Mouse (Mus musculus) embryonic facial prominence, embryonic 14.5 days (tissue): ENCODE measurements around the gene Fbxl7. TPM values are rescaled to one million over a fixed set of nuclear protein-coding genes. Genes with fewer than 3 reads are reported as not detected.

Experiments used
- ATAC-seq: fragments of 200-750 bp; cut with Nextera tagmentation; 2 replicates; pipeline ENCODE4 v1.8.0; 2017; ENCODE audit warnings: low read depth, moderate number of reproducible peaks, moderate TSS enrichment
- DNase-seq: peaks from one replicate; pipeline ENCODE4 v3.0.0-alpha.2; 2015; ENCODE audit warnings: low spot score
- H3K27ac ChIP-seq: fragments of 300-500 bp; sonication (generic); replicated peaks from 2 replicates; pipeline ENCODE4 v1.5.1; 2014; ENCODE audit warnings: low read depth, mild to moderate bottlenecking, low read length, moderate library complexity
- H3K27me3 ChIP-seq: fragments of 300-500 bp; sonication (generic); replicated peaks from 2 replicates; pipeline ENCODE4 v1.6.1; 2014; ENCODE audit warnings: low read length; ENCODE audit not compliant: control insufficient read depth, insufficient read depth
- H3K36me3 ChIP-seq: fragments of 300-500 bp; sonication (generic); 2 replicates; pipeline ENCODE4 v1.6.1; 2014; ENCODE audit warnings: low read length, mixed read lengths; ENCODE audit not compliant: control insufficient read depth, insufficient read depth
- H3K4me1 ChIP-seq: fragments of 300-500 bp; sonication (generic); 2 replicates; pipeline ENCODE4 v1.6.1; 2014; ENCODE audit warnings: antibody characterized with exemption, low read length; ENCODE audit not compliant: control insufficient read depth, insufficient read depth
- H3K4me2 ChIP-seq: fragments of 300-500 bp; sonication (generic); 2 replicates; pipeline ENCODE4 v1.6.1; 2014; ENCODE audit warnings: low read depth, mild to moderate bottlenecking, low read length, moderate library complexity, mixed read lengths
- H3K4me3 ChIP-seq: fragments of 300-500 bp; sonication (generic); 2 replicates; pipeline ENCODE4 v1.5.1; 2014; ENCODE audit warnings: low read depth, mild to moderate bottlenecking, low read length
- H3K9ac ChIP-seq: fragments of 300-500 bp; sonication (generic); 2 replicates; pipeline ENCODE4 v1.6.1; 2014; ENCODE audit warnings: low read depth, mild to moderate bottlenecking, low read length, moderate library complexity, mixed read lengths
- H3K9me3 ChIP-seq: fragments of 300-500 bp; sonication (generic); 2 replicates; pipeline ENCODE4 v1.6.1; 2016; ENCODE audit warnings: low read length; ENCODE audit not compliant: control insufficient read depth
- WGBS: fragments of 180-500 bp; shearing (Covaris S2); extraction: QIAGEN DNeasy Blood & Tissue Kit; methylation state at CpG from one replicate; pipeline ENCODE4 v1.1.7; 2014; 5-methylcytosine and 5-hydroxymethylcytosine counted together
- polyA plus RNA-seq: library from polyadenylated mRNA; unstranded; fragments of >200 nt; fragmentation: Nextera tagmentation; extraction: Ambion mirVana; gene quantifications from 2 replicates; pipeline ENCODE4 v1.2.1, GENCODE M21; 2014

The Fbxl7 gene
- polyA plus RNA-seq, 1 experiment from 2014 or later, result 24.5 TPM

GRCm38 (mm10) chr15:26849626-26850025 is 45.8 kb downstream of the Fbxl7 start:
- ATAC-seq, result no peak
- DNase-seq, result no peak
- 45% methylated on average over 1 of the region's 1 CpGs for WGBS
- Histone ChIP-seq H3K27ac (no peak overlapping the region), H3K4me1 (0 out of 2 replicates have a peak, but pooled peaks cover 10% of the 10 kb centered on the region), H3K4me2 (no peak overlapping the region), H3K9me3 (no peaks in the 10 kb centered on the region), H3K4me3 (no peak overlapping the region), H3K9ac (no peak overlapping the region), H3K27me3 (no peaks in the 10 kb centered on the region), H3K36me3 (no peaks in the 10 kb centered on the region)

DNA sequence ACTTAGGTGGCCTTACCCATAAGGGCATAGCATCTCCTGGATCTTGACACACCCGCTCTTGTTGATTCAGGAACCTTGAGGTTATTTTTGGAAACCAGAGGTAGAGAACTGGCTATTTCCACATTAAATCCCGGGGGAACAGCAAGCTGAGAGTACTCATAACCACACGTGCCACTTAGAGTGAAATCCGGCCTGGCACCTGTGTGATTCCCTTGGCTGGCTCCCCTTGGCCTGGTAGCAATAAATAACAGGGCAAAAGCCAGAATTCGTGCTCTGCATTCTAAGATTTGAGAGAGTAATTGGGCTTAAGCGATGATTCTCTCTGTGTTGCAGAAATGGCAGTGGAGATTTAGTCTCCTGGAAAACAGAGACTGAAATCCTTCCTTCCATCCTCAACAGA is 53.2 kb downstream of the Fbxl7 start:
- Histone ChIP-seq H3K27ac (no peak overlapping the region), H3K4me2 (no peak overlapping the region), H3K9ac (no peak overlapping the region), H3K4me3 (no peak overlapping the region), H3K9me3 (no peaks in the 10 kb centered on the region), H3K4me1 (0 out of 2 replicates have a peak, but pooled peaks cover 7% of the 10 kb centered on the region), H3K27me3 (no peaks in the 10 kb centered on the region), H3K36me3 (no peaks in the 10 kb centered on the region)
- ATAC-seq (no peak), DNase-seq (peak; percentile 38)
- 67% methylated on average over 6 of the region's 6 CpGs for WGBS

DNA sequence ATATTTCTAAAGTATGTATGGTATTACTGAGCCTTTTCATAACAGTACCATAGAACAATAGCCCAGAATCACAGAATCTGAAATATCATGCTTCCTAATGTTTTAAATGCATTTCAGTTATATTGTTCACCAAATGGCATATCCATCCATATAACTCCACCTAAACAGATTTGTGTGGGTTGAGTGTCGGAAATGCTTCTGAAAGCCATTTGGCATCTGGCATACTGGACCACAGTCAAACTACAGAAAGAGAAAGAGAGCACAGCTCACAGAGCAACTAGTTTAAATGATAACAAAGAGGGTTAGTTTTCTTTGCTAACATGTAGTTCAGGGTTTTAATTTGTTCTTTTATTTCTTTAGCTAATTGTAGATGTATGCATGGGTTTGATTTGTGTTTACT is 57.0 kb downstream of the Fbxl7 start:
- no peaks in the 10 kb centered on the region for H3K4me1 ChIP-seq
- 83% methylated on average over 1 of the region's 1 CpGs for WGBS

DNA sequence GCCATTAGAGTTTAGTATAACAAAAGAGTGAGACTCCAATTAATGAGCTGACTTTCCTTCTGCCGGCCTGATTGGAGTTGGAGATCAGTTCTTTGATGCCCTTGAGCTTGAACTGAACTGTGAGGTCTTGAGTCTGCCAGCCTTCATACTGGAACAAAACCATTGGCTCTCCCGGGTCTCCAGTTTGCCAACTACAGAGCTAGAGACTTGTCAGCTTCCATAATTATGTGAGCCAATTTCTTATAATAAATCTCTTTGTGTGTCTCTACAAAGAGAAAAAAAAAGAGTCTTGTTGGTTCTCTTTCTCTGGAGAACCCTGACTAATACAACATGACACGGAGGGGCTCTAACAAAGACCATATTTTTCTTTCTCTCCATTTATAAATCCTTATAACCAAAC is 58.2 kb downstream of the Fbxl7 start:
- H3K9me3 ChIP-seq, result no peaks in the 10 kb centered on the region
- ATAC-seq (no peak), DNase-seq (no peak)
- no peak overlapping the region for H3K4me3 ChIP-seq
- no peak overlapping the region for H3K4me2 ChIP-seq
- no peaks in the 10 kb centered on the region for H3K4me1 ChIP-seq
- H3K9ac ChIP-seq, result no peak overlapping the region
- no peaks in the 10 kb centered on the region for H3K27me3 ChIP-seq
- H3K27ac ChIP-seq, result no peak overlapping the region
- WGBS, result 57% methylated on average over 3 of the region's 3 CpGs
- H3K36me3 ChIP-seq, result no peaks in the 10 kb centered on the region

More for the DNA sequence above, 57.0 kb downstream of the Fbxl7 start:
- Histone ChIP-seq H3K4me3 (no peak overlapping the region), H3K27ac (no peak overlapping the region), H3K9me3 (no peaks in the 10 kb centered on the region), H3K36me3 (no peaks in the 10 kb centered on the region), H3K4me2 (no peak overlapping the region), H3K27me3 (no peaks in the 10 kb centered on the region), H3K9ac (no peak overlapping the region)
- ATAC-seq (no peak), DNase-seq (no peak)

DNA sequence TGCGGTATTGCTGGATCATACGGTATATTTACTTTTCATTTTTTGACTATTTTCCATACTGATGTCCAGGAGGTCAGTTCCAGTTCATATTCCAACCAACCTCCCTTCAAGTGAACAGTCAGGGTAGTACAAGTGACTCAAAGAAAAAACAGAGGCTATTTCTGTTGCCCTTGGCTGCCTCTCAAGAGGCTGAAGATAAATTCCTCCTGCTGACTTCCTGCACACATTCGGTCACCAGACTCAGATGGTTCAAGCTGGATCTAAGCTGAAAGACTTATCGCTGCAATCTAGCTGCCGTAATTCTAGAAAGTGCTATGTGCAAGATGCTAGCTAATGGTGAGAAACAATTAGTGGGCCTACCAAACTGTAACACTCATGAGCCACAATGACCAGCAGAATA is 61.0 kb downstream of the Fbxl7 start:
- Histone ChIP-seq H3K27ac (no peak overlapping the region), H3K9me3 (no peaks in the 10 kb centered on the region), H3K4me3 (no peak overlapping the region), H3K4me2 (no peak overlapping the region), H3K9ac (no peak overlapping the region), H3K27me3 (no peaks in the 10 kb centered on the region), H3K36me3 (no peaks in the 10 kb centered on the region), H3K4me1 (no peaks in the 10 kb centered on the region; the same call in 1 of the 2 replicates)
- ATAC-seq (no peak), DNase-seq (no peak)
- 74% methylated on average over 5 of the region's 5 CpGs for WGBS

DNA sequence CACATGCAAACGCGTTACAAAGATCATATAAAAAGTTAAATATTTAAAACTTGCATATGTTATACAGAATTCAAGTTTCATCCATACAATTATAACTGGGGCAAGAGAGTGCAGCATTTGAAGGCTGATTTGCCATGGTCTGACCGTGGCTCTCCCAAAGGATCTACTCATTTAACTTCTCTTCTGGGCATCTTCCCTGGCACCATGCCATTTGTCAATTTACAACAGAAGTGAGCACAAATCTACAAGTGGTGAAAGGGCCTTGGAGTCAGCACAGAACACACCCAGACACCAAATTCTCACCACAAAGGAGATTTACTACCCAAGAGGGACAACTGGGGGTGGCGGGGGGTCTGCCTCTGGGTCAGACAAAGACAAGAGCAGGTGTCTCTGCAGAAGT is 64.2 kb downstream of the Fbxl7 start:
- no peak for DNase-seq
- ATAC-seq, result no peak
- Histone ChIP-seq H3K4me2 (no peak overlapping the region), H3K27me3 (no peaks in the 10 kb centered on the region), H3K27ac (no peak overlapping the region), H3K4me1 (no peaks in the 10 kb centered on the region; the same call in 1 of the 2 replicates), H3K36me3 (no peaks in the 10 kb centered on the region), H3K9me3 (no peaks in the 10 kb centered on the region), H3K4me3 (no peak overlapping the region), H3K9ac (no peak overlapping the region)
- WGBS, result 83% methylated on average over 4 of the region's 4 CpGs

GRCm38 (mm10) chr15:26816931-26817330 is 78.4 kb downstream of the Fbxl7 start:
- ATAC-seq (no peak), DNase-seq (no peak)
- Histone ChIP-seq H3K36me3 (no peaks in the 10 kb centered on the region), H3K4me2 (no peak overlapping the region), H3K4me3 (no peak overlapping the region), H3K4me1 (peaks cover 7% of the 10 kb centered on the region; the same call in 1 of the 2 replicates), H3K9ac (no peak overlapping the region), H3K27me3 (no peaks in the 10 kb centered on the region), H3K9me3 (no peaks in the 10 kb centered on the region), H3K27ac (no peak overlapping the region)
- 81% methylated on average over 1 of the region's 1 CpGs for whole genome bisulfite sequencing

DNA sequence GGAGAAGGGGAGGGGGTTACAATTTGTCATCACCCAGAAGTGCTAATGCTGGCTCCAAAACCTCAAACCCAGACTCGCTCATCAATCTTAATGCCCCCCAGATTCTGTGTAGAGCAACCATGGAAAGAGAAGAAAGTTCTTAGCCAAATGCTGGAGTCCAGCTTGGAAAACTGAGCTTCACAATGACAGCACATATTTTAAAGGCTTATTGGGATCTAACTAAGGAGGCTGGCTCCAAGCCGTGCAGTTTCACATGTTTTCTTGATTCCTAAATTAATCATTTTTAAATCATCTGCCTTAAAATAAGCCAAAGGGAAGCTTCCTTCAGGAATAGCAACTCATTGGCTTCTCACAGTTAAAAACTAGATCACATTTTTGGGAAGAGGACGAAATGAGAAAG is 82.5 kb downstream of the Fbxl7 start:
- Histone ChIP-seq H3K36me3 (no peaks in the 10 kb centered on the region), H3K4me3 (no peak overlapping the region), H3K27ac (no peak overlapping the region), H3K27me3 (no peaks in the 10 kb centered on the region), H3K4me1 (peaks cover 7% of the 10 kb centered on the region; the same call in 1 of the 2 replicates), H3K4me2 (no peak overlapping the region), H3K9me3 (no peaks in the 10 kb centered on the region), H3K9ac (no peak overlapping the region)
- ATAC-seq (no peak), DNase-seq (peak; percentile 56)
- 71% methylated on average over 3 of the region's 3 CpGs for WGBS

- H3K9me3 ChIP-seq, result no peaks in the 10 kb centered on the region
- H3K4me3 ChIP-seq, result no peak overlapping the region
- peaks cover 3% of the 10 kb centered on the region; the same call in 1 of the 2 replicates for H3K4me1 ChIP-seq
- no peak for ATAC-seq
- no peak overlapping the region for H3K9ac ChIP-seq
- H3K27ac ChIP-seq, result no peak overlapping the region
- H3K36me3 ChIP-seq, result no peaks in the 10 kb centered on the region
- DNase-seq, result no peak
- H3K4me2 ChIP-seq, result no peak overlapping the region
- no peaks in the 10 kb centered on the region for H3K27me3 ChIP-seq
- WGBS, result 71% methylated on average over 3 of the region's 3 CpGs
Measured at GRCm38 (mm10) chr15:26809569-26809968, 85.8 kb downstream of the Fbxl7 start.
